Mouse (Mus musculus) cortical plate, adult 2 months (tissue): Measurements from ENCODE around the gene Epor. TPM values are rescaled to one million over a fixed set of nuclear protein-coding genes. Genes with fewer than 3 reads are reported as not detected.

Experiments used
- H3K27ac ChIP-seq: fragments of 200-500 bp; 2 replicates; pipeline ENCODE4 v1.5.1; 2012; ENCODE audit warnings: low read length, control low read depth, inconsistent platforms; ENCODE audit not compliant: insufficient read depth
- H3K4me1 ChIP-seq: fragments of 200-500 bp; 2 replicates; pipeline ENCODE4 v1.6.1; 2011; ENCODE audit warnings: low read length; ENCODE audit not compliant: control insufficient read depth, insufficient read depth
- H3K4me3 ChIP-seq: fragments of 200-500 bp; 2 replicates; pipeline ENCODE4 v1.5.1; 2011; ENCODE audit warnings: mild to moderate bottlenecking, low read length, control low read depth; ENCODE audit not compliant: insufficient read depth
- CTCF ChIP-seq: fragments of 200-500 bp; IDR thresholded peaks from 2 replicates; pipeline ENCODE4 v1.5.1; 2011; ENCODE audit warnings: mild to moderate bottlenecking, control low read depth, low read length; ENCODE audit not compliant: insufficient read depth; ENCODE audit errors: extremely low read depth
- POLR2A ChIP-seq: fragments of 200-500 bp; IDR thresholded peaks from 2 replicates; pipeline ENCODE4 v1.6.1; 2011; ENCODE audit warnings: mild to moderate bottlenecking, low read length, control low read depth; ENCODE audit not compliant: insufficient read depth; ENCODE audit errors: extremely low read depth
- polyA plus RNA-seq: library from polyadenylated mRNA; depleted of rRNA; stranded (reverse); fragments of >200 nt; gene quantifications from 2 replicates; pipeline ENCODE4 v1.2.3, GENCODE M21; 2012; rRNA removed

The Epor gene
- polyA plus RNA-seq, 1 experiment = 15.3 TPM

- Histone ChIP-seq H3K4me1 (no peaks in the 10 kb centered on the region; the same call in 1 of the 2 replicates), H3K27ac (peak within 1 kb of the TSS; percentile 97), H3K4me3 (peak within 1 kb of the TSS; percentile 74)
- TF ChIP-seq CTCF (no peak), POLR2A (no peak)
Observed at GRCm38 (mm10) chr9:21918035-21918592, 45.2 kb downstream of the Epor start, which contains the start of gene Rab3d. Gene Rab3d, minus strand, starts transcription at chr9:21918192.

DNA sequence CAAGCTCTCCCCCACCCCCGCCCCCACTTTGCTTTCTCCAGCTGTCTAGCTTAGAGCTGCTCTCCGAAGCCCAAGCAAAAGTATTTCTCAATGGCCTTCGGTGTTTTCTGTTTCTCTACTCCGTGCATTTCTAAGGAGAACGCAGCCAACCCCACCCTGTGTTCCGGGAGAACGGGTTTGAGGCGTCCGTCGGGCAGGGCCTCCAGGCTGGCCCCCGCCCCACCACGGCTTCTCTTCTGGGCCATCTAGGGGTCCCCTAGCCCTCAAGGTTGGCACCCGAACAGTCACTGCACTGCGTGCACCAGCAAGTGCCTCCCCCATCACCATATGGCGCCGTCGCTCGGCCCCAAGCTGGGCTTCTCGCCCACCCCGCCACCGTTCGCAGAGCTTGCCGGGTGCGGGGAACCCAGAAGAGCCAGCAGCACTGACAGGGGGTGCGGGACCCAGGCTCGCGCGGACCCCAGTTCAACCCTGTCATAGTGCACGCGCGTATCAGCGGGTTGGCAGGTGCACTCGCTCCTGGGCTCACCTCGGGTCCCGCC, 45.7 kb downstream of the Epor start:
- TF ChIP-seq CTCF = no peak
- TF ChIP-seq POLR2A = no peak
- peak overlapping the region; percentile 74 for H3K4me3 ChIP-seq
- H3K4me1 ChIP-seq = no peaks in the 10 kb centered on the region; the same call in 1 of the 2 replicates
- peak overlapping the region; percentile 97 for H3K27ac ChIP-seq

GRCm38 (mm10) chr9:21916851-21917492, 46.3 kb downstream of the Epor start:
- Histone ChIP-seq H3K27ac (0 out of 2 replicates have a peak overlapping the region, but pooled peaks have one; percentile 58), H3K4me3 (peak overlapping the region; percentile 74), H3K4me1 (no peaks in the 10 kb centered on the region; the same call in 1 of the 2 replicates)
- TF ChIP-seq POLR2A (no peak), CTCF (no peak)

DNA sequence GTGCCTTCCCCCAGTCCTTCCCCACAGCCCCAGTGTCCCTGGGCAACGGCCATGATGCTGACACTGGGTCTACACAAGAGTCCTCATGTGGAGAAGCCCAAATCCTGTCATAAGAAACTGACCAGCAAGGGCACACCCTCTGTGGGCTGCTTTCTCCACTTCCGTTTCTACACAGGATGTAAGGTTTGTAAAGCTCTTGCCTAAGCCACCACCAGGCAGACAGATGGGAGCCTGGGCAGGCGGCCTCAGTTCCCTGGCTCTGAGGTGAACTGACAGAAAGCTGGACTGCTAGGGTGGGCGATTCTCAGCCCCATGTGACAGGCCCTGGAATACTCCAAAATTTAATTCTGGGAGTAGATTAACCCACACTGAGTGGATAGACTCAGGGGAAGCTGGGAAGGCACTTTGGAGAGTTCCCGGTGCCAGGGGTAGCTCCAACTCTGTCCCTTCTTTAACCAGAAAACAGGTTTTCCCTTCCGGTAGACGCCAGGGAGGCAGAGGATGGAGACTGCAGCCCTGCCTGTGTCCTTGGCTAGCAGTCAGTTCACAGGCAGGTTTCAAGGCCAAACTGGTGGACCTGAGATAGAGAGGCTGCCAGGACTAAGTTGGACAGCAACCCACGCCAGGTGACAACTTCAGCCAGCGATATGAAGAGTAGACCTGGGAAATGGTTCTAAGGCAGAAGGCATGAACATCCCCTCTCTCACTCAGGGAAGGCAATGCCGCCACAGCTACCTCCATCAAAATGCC, 53.7 kb downstream of the Epor start:
- Histone ChIP-seq H3K4me3 (no peak overlapping the region), H3K27ac (no peak overlapping the region), H3K4me1 (no peaks in the 10 kb centered on the region)
- TF ChIP-seq CTCF (no peak), POLR2A (no peak)

Other genes with a start within 250 kb of the Epor start
- gene Ldlr, start 240.0 kb downstream of the Epor start, polyA plus RNA-seq = 16.6 and 17.9 TPM in 2 replicates
- gene Spc24, start 203.2 kb downstream of the Epor start, polyA plus RNA-seq = 2.3 and 3.3 TPM in 2 replicates
- 6.1 and 6.2 TPM in 2 replicates for gene Kank2, start 164.8 kb downstream of the Epor start, polyA plus RNA-seq
- not detected in 2 replicates for gene Angptl8, start 128.0 kb downstream of the Epor start, polyA plus RNA-seq
- 42.3 and 42.6 TPM in 2 replicates for gene Dock6, start 110.9 kb downstream of the Epor start, polyA plus RNA-seq
- 14.3 and 15.6 TPM in 2 replicates for gene Rab3d, start 45.3 kb downstream of the Epor start, polyA plus RNA-seq
- 24.4 and 27.3 TPM in 2 replicates for gene Ccdc159, start 36.0 kb downstream of the Epor start, polyA plus RNA-seq
- gene Tmem205, start 36.0 kb downstream of the Epor start, polyA plus RNA-seq = 57.0 and 57.7 TPM in 2 replicates
- gene Plppr2, start 26.5 kb downstream of the Epor start, polyA plus RNA-seq = 183 and 199 TPM in 2 replicates
- 7.3 and 8.1 TPM in 2 replicates for gene Swsap1, start 7.8 kb downstream of the Epor start, polyA plus RNA-seq
- 5.2 and 5.4 TPM in 2 replicates for gene Rgl3, start 25.9 kb upstream of the Epor start, polyA plus RNA-seq
- 7.7 and 7.9 TPM in 2 replicates for gene Ccdc151, start 39.1 kb upstream of the Epor start, polyA plus RNA-seq
- gene Prkcsh, start 39.3 kb upstream of the Epor start, polyA plus RNA-seq = 99.1 and 103 TPM in 2 replicates
- 115 and 117 TPM in 2 replicates for gene Elavl3, start 88.5 kb upstream of the Epor start, polyA plus RNA-seq
- 0.21 TPM in 1 of 2 replicates, not detected in the other for gene Gm49318, start 107.8 kb upstream of the Epor start, polyA plus RNA-seq
- 34.6 and 36.4 TPM in 2 replicates for gene Zfp653, start 107.9 kb upstream of the Epor start, polyA plus RNA-seq
- gene Ecsit, start 121.9 kb upstream of the Epor start, polyA plus RNA-seq = 57.4 and 62.3 TPM in 2 replicates
- gene Cnn1, start 135.7 kb upstream of the Epor start, polyA plus RNA-seq = 1.2 and 2.2 TPM in 2 replicates
- 122 and 131 TPM in 2 replicates for gene Elof1, start 153.7 kb upstream of the Epor start, polyA plus RNA-seq
- gene Acp5, start 172.2 kb upstream of the Epor start, polyA plus RNA-seq = 0.71 and 0.76 TPM in 2 replicates
- 89.9 and 97.3 TPM in 2 replicates for gene Pigyl, start 193.3 kb upstream of the Epor start, polyA plus RNA-seq
- 0.04 and 0.08 TPM in 2 replicates for gene Zfp872, start 224.6 kb upstream of the Epor start, polyA plus RNA-seq